Mouse (Mus musculus) stomach, postnatal 0 days (tissue): ENCODE data around the gene Tmem132d.

Experiments used
- CTCF ChIP-seq: IDR thresholded peaks from 2 replicates; pipeline ENCODE4 v1.5.1; 2016; ENCODE audit warnings: antibody characterized with exemption, low read depth, mild to moderate bottlenecking, moderate library complexity
- EP300 ChIP-seq: optimal IDR thresholded peaks from 2 replicates; pipeline ENCODE3; 2016; ENCODE audit warnings: antibody characterized with exemption

- TF ChIP-seq CTCF (no peak), EP300 (no peak)
These were observed 2.8 kb upstream of the Tmem132d start for GRCm38 (mm10) chr5:128435683-128436082.
